Mouse (Mus musculus) hindbrain, embryonic 10.5 days (tissue): ENCODE results near the gene Ankmy1. TPM values are rescaled to one million over a fixed set of nuclear protein-coding genes. Genes with fewer than 3 reads are reported as not detected.
A peak's percentile ranks its signal among the peaks of the same experiment; 100 is the strongest.

ENCODE experiments used
- DNase-seq: peaks from one replicate; pipeline ENCODE4 v3.0.0-alpha.2; 2017; ENCODE audit warnings: low spot score
- H3K27ac ChIP-seq: fragments of 300-500 bp; sonication (generic); 2 replicates; pipeline ENCODE4 v1.5.1; 2016; ENCODE audit warnings: mild to moderate bottlenecking, moderate library complexity
- H3K27me3 ChIP-seq: fragments of 300-500 bp; sonication (generic); 2 replicates; pipeline ENCODE4 v1.6.1; 2016; ENCODE audit warnings: mild to moderate bottlenecking; ENCODE audit not compliant: poor library complexity, insufficient read depth, severe bottlenecking
- H3K36me3 ChIP-seq: fragments of 300-500 bp; sonication (generic); 2 replicates; pipeline ENCODE4 v1.6.1; 2016; ENCODE audit warnings: mild to moderate bottlenecking, moderate library complexity
- H3K4me1 ChIP-seq: fragments of 300-500 bp; sonication (generic); replicated peaks from 2 replicates; pipeline ENCODE4 v1.6.1; 2016; ENCODE audit warnings: mild to moderate bottlenecking
- H3K4me3 ChIP-seq: fragments of 300-500 bp; sonication (generic); 2 replicates; pipeline ENCODE4 v1.5.1; 2016; ENCODE audit warnings: mild to moderate bottlenecking, moderate library complexity
- H3K9me3 ChIP-seq: fragments of 300-500 bp; sonication (generic); 2 replicates; pipeline ENCODE4 v1.6.1; 2016; ENCODE audit warnings: mild to moderate bottlenecking, moderate library complexity
- WGBS: fragments of 180-500 bp; shearing (Covaris S2); methylation state at CpG from one replicate; pipeline ENCODE4 v1.1.7; 2016; 5-methylcytosine and 5-hydroxymethylcytosine counted together
- polyA plus RNA-seq: library from polyadenylated mRNA; unstranded; fragments of >200 nt; fragmentation: Nextera tagmentation; extraction: Ambion mirVana; gene quantifications from 2 replicates; pipeline ENCODE4 v1.2.1, GENCODE M21; 2016

Gene Ankmy1
- 0.29 and 0.30 TPM in 2 replicates for polyA plus RNA-seq

DNA sequence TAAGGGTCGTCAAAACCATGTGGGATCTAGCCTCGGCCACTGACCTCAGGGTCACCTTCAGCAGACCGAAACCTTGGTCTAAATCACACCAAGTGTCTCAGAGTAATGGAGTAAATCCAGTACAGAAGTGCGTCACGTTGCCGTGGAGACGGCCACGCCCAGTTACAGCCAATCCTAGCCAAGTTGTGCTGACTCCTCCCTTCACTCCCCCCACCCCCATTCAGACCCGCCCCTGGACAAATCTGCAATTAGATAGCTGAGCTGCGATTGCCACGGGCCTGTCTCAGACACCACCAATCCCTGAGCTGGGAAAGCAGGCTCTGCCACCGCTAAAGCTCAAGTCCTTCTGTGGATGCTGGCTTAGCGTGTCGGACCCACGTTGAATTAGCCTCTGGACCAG is at the start of gene Ankmy1:
Gene Ankmy1 (minus strand): TSS at position 121 of the 400 bp plus-strand sequence.
- H3K4me3 ChIP-seq, result peak within 1 kb of the TSS; percentile 47
- H3K4me1 ChIP-seq, result peaks cover 32% of the 10 kb centered on the region
- WGBS, result under 1% methylated on average over 15 of the region's 15 CpGs
- no peaks in the 10 kb centered on the region for H3K36me3 ChIP-seq
- H3K27ac ChIP-seq, result 0 out of 2 replicates have a peak within 1 kb of the TSS, but pooled peaks have one; percentile 16
- H3K9me3 ChIP-seq, result no peaks in the 10 kb centered on the region
- H3K27me3 ChIP-seq, result peaks cover 52% of the 10 kb centered on the region
- DNase-seq, result peak; percentile 83

DNA sequence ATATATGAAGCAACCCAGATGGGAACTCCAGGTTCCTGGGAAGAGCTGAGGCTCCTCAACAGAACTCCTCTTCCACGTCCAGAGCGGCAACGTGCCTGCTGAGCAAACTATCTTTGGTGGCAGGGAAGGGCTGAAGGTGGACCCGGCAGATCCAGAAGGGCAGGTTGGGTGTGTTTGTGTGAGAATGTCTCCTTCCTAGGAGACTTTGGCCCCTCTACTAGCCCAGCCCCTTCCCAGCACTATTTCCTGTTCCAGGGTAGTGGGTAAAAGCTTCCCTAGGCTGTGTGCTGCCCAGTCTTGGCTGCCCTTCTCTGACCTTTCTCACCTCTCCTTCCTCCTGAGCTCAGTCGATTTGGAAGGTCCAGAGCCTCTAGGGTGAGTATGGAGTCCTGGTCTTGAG is 47.9 kb upstream of the Ankmy1 start, which contains the start of gene Gpr35:
Gene Gpr35 (plus strand): TSS at position 259 of the 400 bp plus-strand sequence.
- Histone ChIP-seq H3K9me3 (no peaks in the 10 kb centered on the region), H3K4me1 (no peaks in the 10 kb centered on the region), H3K36me3 (peaks cover 47% of the 10 kb centered on the region), H3K4me3 (no peak within 1 kb of the TSS), H3K27ac (no peak within 1 kb of the TSS), H3K27me3 (no peaks in the 10 kb centered on the region)
- DNase-seq, result no peak
- WGBS, result 72% methylated on average over 5 of the region's 5 CpGs

DNA sequence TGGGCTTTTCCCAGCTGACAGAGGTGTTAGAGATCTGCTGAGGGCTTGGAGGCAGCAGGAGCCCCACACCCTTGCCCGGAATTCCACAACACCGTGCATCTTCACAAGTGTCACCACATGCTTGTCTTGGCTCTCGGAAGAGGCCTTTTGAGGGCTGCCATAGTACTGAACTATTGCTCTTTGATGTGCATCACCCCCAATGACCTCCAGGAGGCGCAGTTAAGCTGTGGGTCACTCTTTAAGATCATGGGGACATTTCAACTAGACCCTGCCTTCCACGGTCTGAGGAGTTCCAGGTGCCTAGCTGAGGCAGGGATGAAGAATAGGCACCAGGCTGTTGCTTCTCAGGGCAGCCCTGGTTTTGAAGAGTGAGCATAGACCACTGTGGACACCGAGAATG is 46.7 kb upstream of the Ankmy1 start:
- peaks cover 59% of the 10 kb centered on the region for H3K36me3 ChIP-seq
- WGBS, result 62% methylated on average over 6 of the region's 6 CpGs
- H3K4me1 ChIP-seq, result no peaks in the 10 kb centered on the region
- no peaks in the 10 kb centered on the region for H3K27me3 ChIP-seq
- no peak overlapping the region for H3K27ac ChIP-seq
- no peaks in the 10 kb centered on the region for H3K9me3 ChIP-seq
- no peak overlapping the region for H3K4me3 ChIP-seq
- peak; percentile 17 for DNase-seq

DNA sequence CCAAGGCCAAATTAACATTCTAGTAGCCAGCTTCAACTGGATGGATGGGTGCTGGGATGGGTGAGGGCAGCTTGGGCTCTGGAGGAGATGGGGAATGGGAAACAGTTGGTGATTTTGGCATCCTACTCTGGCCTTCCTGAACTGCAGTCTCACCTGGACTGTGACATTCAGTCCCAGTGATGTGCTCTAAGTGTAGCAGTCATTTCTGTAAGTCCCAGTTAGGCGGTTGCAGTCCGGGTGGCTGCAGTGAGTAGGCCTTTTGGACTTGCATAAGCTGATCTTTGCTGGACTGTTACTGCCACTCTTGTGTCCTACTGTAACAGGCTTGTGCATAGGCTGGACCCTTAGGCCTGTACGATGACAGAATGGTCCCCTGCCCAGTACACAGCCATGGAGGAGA is 45.3 kb upstream of the Ankmy1 start:
- H3K36me3 ChIP-seq, result peaks cover 74% of the 10 kb centered on the region
- WGBS, result 93% methylated on average over 3 of the region's 3 CpGs
- H3K4me3 ChIP-seq, result no peak overlapping the region
- no peak for DNase-seq
- H3K27ac ChIP-seq, result no peak overlapping the region
- no peaks in the 10 kb centered on the region for H3K9me3 ChIP-seq
- H3K27me3 ChIP-seq, result no peaks in the 10 kb centered on the region
- H3K4me1 ChIP-seq, result no peaks in the 10 kb centered on the region

DNA sequence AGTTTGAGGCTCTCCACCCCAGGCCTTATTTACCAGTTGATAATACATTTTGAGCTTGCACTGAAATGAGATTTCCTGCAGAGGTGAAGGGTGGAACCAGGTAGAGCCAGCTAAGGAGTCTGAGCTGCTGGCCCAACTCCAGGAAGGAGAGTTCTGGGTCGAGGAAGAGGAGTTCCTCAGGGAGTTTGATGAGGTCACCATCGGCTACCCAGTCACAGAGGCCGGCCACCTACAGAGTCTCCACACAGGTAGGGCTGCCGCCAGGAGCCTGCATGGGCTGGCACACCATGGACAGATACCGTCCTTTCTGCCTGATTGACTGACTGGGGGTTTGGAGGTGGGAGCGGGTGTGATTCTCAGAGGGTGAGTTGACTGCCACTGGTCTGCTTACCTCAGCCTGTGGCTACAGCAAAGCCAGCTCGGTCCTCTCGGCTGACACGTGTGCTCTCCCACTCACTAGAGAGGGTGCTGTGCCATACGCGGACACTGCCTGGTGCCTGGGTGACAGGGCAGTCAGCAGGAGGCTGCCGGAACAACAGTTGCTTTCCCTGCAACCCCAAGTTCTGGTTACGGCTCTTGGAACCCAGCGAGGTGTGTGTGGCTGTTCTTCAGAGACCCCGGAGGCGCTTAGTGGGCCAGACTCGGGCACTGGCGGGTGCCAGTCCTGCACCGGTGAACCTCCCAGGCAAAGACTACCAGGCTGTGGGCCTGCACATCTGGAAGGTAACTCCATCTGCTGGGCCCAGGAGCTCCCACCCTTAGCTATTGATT is 40.7 kb upstream of the Ankmy1 start:
- Histone ChIP-seq H3K36me3 (peaks cover 99% of the 10 kb centered on the region), H3K27ac (no peak overlapping the region)
- DNase-seq, result no peak

DNA sequence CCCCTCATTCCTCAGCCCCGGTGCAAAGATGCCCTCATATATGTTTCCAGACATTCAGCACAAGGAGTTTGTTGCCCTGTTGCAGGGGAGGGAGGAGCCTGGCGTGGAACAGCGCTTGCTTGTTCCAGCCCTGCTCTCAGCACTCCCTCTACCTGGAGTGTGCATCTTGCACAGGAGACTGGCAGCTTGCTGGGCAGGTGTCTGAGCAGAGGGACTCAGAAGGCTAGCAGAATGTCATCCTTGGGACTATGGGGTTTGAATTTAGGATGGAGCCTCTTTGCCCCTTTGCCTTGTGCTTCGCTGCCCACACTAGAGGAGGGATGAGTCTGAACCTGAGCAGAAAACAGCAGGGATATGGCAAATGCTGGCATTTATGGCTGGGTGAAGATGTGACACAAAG is 37.0 kb upstream of the Ankmy1 start:
- H3K27ac ChIP-seq, result no peak overlapping the region
- H3K9me3 ChIP-seq, result no peaks in the 10 kb centered on the region
- H3K27me3 ChIP-seq, result no peaks in the 10 kb centered on the region
- H3K36me3 ChIP-seq, result peaks cover 74% of the 10 kb centered on the region
- no peak overlapping the region for H3K4me3 ChIP-seq
- H3K4me1 ChIP-seq, result peaks cover 28% of the 10 kb centered on the region
- WGBS, result 93% methylated on average over 4 of the region's 4 CpGs
- DNase-seq, result no peak

More for the DNA sequence above, 40.7 kb upstream of the Ankmy1 start:
- WGBS, result 94% methylated on average over 19 of the region's 19 CpGs
- H3K27me3 ChIP-seq, result no peaks in the 10 kb centered on the region
- H3K4me1 ChIP-seq, result no peaks in the 10 kb centered on the region
- H3K9me3 ChIP-seq, result no peaks in the 10 kb centered on the region
- H3K4me3 ChIP-seq, result no peak overlapping the region

DNA sequence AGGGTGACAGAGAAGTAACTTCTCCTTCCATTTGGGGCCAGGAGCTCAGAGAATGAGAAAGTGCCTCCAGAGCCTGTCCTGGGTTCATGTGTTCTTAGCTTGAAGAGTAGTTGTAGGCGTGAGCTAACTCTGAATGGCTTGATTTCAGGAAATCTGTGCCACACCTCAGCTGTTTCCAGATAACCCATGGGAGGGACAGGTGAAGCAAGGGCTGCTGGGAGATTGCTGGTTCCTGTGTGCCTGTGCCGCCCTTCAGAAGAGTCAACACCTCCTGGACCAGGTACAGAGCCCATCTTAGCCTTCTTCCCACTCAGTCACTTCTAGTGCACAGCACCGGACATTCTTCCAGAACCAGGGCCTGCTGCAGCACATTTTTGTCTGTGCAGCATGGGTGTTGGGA is 35.1 kb upstream of the Ankmy1 start:
- H3K36me3 ChIP-seq, result peaks cover 55% of the 10 kb centered on the region
- H3K27ac ChIP-seq, result no peak overlapping the region
- DNase-seq, result no peak
- peaks cover 36% of the 10 kb centered on the region for H3K4me1 ChIP-seq
- H3K27me3 ChIP-seq, result no peaks in the 10 kb centered on the region
- no peak overlapping the region for H3K4me3 ChIP-seq
- 92% methylated on average over 3 of the region's 3 CpGs for WGBS
- 0 out of 2 replicates have a peak, but pooled peaks cover 4% of the 10 kb centered on the region for H3K9me3 ChIP-seq

DNA sequence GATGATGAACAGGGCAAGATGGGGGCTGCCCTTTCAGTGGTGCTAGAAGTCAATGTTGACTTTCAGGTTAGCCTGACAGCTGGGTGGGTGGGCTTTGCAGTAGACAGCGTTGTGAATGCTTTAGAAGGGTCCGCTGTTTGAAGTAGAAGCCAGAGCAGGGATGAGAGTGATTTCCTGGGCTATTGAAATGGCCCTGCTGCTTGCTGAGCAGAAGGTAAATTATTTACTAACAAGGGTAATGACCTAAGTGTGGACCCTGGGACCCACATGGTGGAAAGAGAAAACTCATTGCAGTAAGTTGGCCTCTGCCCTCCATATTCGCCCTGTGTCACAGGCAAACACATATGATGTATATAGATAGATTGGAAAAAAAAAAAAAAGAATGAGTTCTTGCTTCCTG is 33.8 kb upstream of the Ankmy1 start:
- peak overlapping the region; percentile 88 for H3K4me3 ChIP-seq

DNA sequence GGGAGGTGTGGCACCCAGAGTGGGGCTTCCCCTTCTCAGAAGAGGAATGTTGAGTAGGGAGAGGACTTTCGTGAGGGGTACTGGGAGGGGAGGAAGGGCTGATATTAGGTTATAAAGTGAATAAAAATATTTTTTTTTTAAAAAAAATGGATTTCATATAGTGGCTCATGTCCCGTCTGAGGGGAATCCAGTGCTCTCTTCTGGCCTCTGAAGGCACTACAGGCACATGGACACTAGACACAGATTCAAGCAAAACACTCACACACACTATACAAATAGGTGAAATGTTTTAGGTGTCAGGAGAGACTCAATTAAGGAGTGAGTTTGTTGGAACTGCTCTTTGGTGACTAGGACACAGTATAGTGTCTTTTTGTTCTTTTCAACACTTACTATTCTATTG is 33.3 kb upstream of the Ankmy1 start:
- Histone ChIP-seq H3K9me3 (0 out of 2 replicates have a peak, but pooled peaks cover 5% of the 10 kb centered on the region), H3K27ac (peak overlapping the region; percentile 96; the same call in 1 of the 2 replicates), H3K4me3 (peak overlapping the region; percentile 88), H3K27me3 (no peaks in the 10 kb centered on the region), H3K4me1 (peaks cover 36% of the 10 kb centered on the region), H3K36me3 (peaks cover 37% of the 10 kb centered on the region)
- 63% methylated on average over 2 of the region's 2 CpGs for WGBS
- no peak for DNase-seq

More for the DNA sequence above, 33.8 kb upstream of the Ankmy1 start:
- peaks cover 36% of the 10 kb centered on the region for H3K4me1 ChIP-seq
- no peak for DNase-seq
- 0 out of 2 replicates have a peak, but pooled peaks cover 5% of the 10 kb centered on the region for H3K9me3 ChIP-seq
- WGBS, result 83% methylated on average over 3 of the region's 3 CpGs
- H3K27ac ChIP-seq, result no peak overlapping the region
- no peaks in the 10 kb centered on the region for H3K27me3 ChIP-seq
- H3K36me3 ChIP-seq, result peaks cover 41% of the 10 kb centered on the region

DNA sequence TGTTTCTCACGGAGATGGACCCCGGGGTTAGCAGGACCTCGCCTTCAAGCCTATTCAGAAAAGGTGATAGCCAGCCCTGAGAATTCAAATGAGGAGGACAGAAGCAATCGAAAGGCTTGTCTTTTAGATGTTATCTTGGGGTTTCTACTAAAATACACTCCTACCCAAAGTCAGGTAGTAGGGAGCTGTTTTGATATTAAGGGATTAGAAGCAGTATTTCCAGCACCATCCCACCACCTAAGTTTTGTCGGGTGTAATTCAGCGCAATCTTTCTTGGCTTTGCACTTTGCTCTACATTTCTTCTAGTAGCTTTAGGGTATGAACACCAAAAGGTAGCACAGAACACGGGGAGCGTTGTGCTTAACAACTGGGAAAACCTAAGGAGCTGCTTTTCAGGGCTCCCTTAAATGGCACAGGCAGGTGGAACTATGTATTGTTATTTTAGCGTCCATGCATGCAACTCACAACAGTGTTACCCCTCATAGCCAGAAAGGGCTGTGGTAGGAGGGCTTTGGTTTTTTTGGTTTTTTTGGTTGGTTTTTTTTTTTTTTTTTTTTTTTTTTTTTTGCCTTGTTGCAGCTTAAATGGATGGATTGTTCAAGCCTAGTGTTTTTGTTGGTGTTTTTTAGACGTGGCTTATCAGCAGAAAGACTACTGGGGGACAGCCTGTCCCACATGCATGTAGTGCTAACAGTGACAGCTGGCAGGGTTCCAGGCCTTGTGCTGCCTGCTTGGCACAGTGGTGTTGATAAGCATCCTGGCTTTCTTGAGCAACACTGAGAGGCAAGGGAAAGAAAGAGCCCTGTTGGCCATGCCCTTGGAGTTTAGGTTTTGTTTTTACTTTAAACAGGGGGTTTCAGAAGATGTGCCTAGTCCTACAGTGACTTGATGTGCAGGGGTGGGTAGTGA is 32.6 kb upstream of the Ankmy1 start:
- peak overlapping the region; percentile 88 for H3K4me3 ChIP-seq
- 21% methylated on average over 10 of the region's 10 CpGs for WGBS
- DNase-seq, result no peak
- 0 out of 2 replicates have a peak, but pooled peaks cover 5% of the 10 kb centered on the region for H3K9me3 ChIP-seq
- peaks cover 36% of the 10 kb centered on the region for H3K4me1 ChIP-seq
- H3K27ac ChIP-seq, result peak overlapping the region; percentile 96
- peaks cover 31% of the 10 kb centered on the region for H3K36me3 ChIP-seq
- no peaks in the 10 kb centered on the region for H3K27me3 ChIP-seq

DNA sequence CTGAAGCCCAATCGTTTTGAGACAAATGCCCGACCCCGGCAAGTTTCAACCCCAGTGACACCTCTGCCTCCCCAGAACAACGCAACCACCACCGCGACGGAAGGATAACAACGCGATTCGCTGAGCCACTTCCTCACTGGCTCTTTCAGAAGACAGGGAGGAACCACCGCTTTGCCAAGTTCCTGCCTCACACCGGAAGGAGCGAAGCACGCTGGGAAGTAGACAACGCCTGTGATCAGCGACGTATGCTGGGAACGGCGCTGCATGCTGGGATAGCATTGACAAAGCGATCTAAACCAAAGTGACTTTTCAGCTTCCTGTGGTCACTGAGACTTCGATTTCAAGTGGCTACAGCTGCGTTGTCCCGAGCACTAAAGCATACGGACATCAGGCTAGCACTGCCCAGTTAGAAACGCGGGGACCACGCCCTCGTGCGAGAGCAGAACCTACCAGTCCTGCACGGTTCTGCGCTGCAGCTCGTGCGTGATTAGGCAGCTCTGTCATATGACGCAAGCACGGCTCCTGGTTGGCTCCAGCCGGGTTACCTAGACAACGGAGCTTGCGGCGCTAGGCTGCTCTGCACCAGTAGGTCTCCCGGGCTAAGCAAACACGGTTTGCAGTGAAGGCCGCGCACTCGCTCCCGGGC is 31.6 kb upstream of the Ankmy1 start, which contains the start of gene Capn10:
Gene Capn10 (plus strand): TSS at position 195 of the 646 bp plus-strand sequence.
- peak; percentile 95 for DNase-seq
- under 1% methylated on average over 45 of the region's 45 CpGs for WGBS
- Histone ChIP-seq H3K4me1 (peaks cover 36% of the 10 kb centered on the region), H3K27ac (peak within 1 kb of the TSS; percentile 96), H3K9me3 (0 out of 2 replicates have a peak, but pooled peaks cover 5% of the 10 kb centered on the region), H3K36me3 (peaks cover 21% of the 10 kb centered on the region), H3K4me3 (peak within 1 kb of the TSS; percentile 88), H3K27me3 (no peaks in the 10 kb centered on the region)

DNA sequence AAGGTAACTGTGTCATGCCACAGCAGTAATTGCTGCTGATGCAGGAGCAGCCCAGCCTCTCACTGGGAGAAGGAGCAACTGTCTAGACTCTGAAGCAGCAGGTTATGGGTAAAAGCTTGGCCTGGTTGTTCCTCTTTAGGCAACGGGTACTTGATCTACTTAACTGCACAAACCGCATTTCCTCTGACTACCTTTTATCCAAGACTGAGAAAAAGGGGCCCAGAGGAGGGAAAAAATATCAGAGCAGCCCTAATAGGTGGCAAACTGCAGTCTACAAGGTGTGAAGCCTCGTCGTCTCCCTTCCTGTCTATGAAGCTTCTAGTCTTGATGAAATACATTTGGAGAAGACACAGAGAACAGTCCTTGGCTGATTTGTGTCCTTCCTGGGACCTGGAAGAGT is 30.9 kb upstream of the Ankmy1 start:
- no peaks in the 10 kb centered on the region for H3K27me3 ChIP-seq
- no peak for DNase-seq
- H3K4me3 ChIP-seq, result peak overlapping the region; percentile 88
- H3K9me3 ChIP-seq, result 0 out of 2 replicates have a peak, but pooled peaks cover 5% of the 10 kb centered on the region
- 78% methylated on average over 4 of the region's 4 CpGs for WGBS
- peaks cover 36% of the 10 kb centered on the region for H3K4me1 ChIP-seq
- peak overlapping the region; percentile 96 for H3K27ac ChIP-seq
- H3K36me3 ChIP-seq, result peaks cover 14% of the 10 kb centered on the region
